Mouse (Mus musculus) neural tube, embryonic 12.5 days (tissue): ENCODE results near the gene Vstm5. TPM values are rescaled to one million over a fixed set of nuclear protein-coding genes. Genes with fewer than 3 reads are reported as not detected.
"Not testable (repeated sequence)": the region's sequence is repeated elsewhere in the genome, so short reads cannot be mapped to it uniquely, and the experiment has no call there.

Source experiments
- ATAC-seq: fragments of 200-750 bp; cut with Nextera tagmentation; 2 replicates; pipeline ENCODE4 v1.8.0; 2017; ENCODE audit warnings: low read depth, mild to moderate bottlenecking, moderate TSS enrichment, moderate library complexity; ENCODE audit not compliant: low FRiP score
- H3K27ac ChIP-seq: fragments of 300-500 bp; sonication (generic); 2 replicates; pipeline ENCODE4 v1.5.1; 2016
- H3K27me3 ChIP-seq: fragments of 300-500 bp; sonication (generic); replicated peaks from 2 replicates; pipeline ENCODE4 v1.6.1; 2016; ENCODE audit warnings: mild to moderate bottlenecking
- H3K36me3 ChIP-seq: fragments of 300-500 bp; sonication (generic); 2 replicates; pipeline ENCODE4 v1.6.1; 2016; ENCODE audit warnings: mild to moderate bottlenecking
- H3K4me1 ChIP-seq: fragments of 300-500 bp; sonication (generic); 2 replicates; pipeline ENCODE4 v1.6.1; 2016
- H3K4me2 ChIP-seq: fragments of 300-500 bp; sonication (generic); replicated peaks from 2 replicates; pipeline ENCODE4 v1.6.1; 2016; ENCODE audit warnings: mild to moderate bottlenecking
- H3K4me3 ChIP-seq: fragments of 300-500 bp; sonication (generic); 2 replicates; pipeline ENCODE4 v1.5.1; 2016
- H3K9ac ChIP-seq: fragments of 300-500 bp; sonication (generic); 2 replicates; pipeline ENCODE4 v1.6.1; 2016; ENCODE audit warnings: mild to moderate bottlenecking
- H3K9me3 ChIP-seq: fragments of 300-500 bp; sonication (generic); 2 replicates; pipeline ENCODE4 v1.6.1; 2016; ENCODE audit warnings: mild to moderate bottlenecking
- WGBS: fragments of 180-500 bp; shearing (Covaris S2); methylation state at CpG from one replicate; pipeline ENCODE4 v1.1.7; 2016; 5-methylcytosine and 5-hydroxymethylcytosine counted together
- polyA plus RNA-seq: library from polyadenylated mRNA; unstranded; fragments of >200 nt; fragmentation: Nextera tagmentation; extraction: Ambion mirVana; gene quantifications from 2 replicates; pipeline ENCODE4 v1.2.1, GENCODE M21; 2016

Vstm5 gene
- polyA plus RNA-seq, result 6.3 and 8.4 TPM in 2 replicates

DNA sequence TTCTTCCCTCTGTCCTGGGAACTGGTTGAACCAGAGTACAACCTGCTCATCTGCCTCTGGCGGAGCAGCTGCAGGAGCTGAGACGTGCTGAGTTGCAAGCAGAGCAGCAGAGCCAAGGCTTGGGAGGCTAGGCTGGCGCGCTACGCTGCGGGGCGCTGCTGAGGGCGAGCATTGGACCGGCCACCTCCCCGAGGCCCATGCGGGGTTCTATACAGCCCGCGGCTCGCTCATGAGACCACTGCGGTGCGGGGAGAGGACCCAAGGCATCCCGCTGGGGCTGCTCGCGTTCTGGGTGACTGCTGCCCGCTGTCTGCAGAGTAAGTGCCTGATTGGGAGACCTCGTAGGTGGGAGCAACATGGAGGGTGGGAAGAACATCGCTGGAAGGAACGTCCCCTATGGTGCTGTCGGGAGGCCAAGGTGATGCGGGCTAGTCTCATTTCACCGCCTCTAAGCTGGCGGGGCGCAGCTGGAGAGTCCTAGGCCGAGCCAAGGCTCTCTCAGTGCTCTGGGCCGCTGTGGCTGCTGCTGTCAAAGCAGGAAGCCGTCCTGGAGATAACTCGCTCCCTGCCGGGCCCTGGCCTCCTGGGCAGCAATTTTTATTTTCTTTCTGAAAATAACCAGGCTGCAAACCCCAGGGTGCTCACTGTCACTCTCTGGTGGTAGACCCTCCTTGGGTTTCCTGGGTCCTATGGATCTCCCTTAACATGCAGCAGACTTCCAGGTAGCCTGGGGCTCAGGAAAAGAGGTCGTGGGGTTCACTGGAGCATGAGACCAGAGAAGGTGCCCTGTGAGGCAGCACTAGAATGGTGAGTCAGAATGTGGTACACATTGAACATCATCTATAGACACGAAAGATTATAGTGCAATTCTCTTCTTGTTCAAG, at the start of gene Vstm5:
Gene Vstm5 (plus strand): TSS at position 4 of the 884 bp plus-strand sequence.
- H3K27ac ChIP-seq, result peak within 1 kb of the TSS; percentile 23; the same call in 1 of the 2 replicates

DNA sequence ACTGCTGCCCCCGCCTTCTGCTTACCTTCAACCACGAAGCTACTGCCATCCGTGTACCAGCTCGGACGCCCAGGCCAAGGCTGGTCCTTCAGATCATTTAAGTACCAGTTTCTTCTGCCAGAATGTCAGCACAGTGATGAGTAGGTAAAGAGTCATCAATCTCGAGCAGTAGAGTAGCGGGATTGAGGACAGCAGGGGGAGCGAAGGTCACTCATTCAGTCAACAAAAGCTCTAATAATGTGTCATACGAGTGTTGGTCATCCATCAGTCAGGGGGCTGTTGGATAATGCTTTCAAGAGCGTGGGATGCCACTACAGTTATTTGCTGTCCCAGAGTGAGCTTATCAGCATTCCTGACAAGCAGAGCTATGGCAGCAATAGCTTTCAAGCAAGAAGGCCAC, 44.0 kb upstream of the Vstm5 start:
- H3K9ac ChIP-seq, H3K9me3 ChIP-seq, ATAC-seq, H3K4me1 ChIP-seq, H3K27me3 ChIP-seq, H3K36me3 ChIP-seq, H3K4me2 ChIP-seq, H3K27ac ChIP-seq, H3K4me3 ChIP-seq: not testable (repeated sequence)
- 81% methylated on average over 10 of the region's 10 CpGs for WGBS

More for the DNA sequence above, at the start of gene Vstm5:
- peaks cover 14% of the 10 kb centered on the region; the same call in 1 of the 2 replicates for H3K4me1 ChIP-seq
- peak within 1 kb of the TSS; percentile 50 for H3K9ac ChIP-seq
- H3K4me3 ChIP-seq, result peak within 1 kb of the TSS; percentile 41
- ATAC-seq, result peak; percentile 93
- peak within 1 kb of the TSS; percentile 80 for H3K4me2 ChIP-seq
- H3K36me3 ChIP-seq, result no peaks in the 10 kb centered on the region
- H3K27me3 ChIP-seq, result no peaks in the 10 kb centered on the region
- no peaks in the 10 kb centered on the region for H3K9me3 ChIP-seq
- WGBS, result 5% methylated on average over 35 of the region's 35 CpGs

DNA sequence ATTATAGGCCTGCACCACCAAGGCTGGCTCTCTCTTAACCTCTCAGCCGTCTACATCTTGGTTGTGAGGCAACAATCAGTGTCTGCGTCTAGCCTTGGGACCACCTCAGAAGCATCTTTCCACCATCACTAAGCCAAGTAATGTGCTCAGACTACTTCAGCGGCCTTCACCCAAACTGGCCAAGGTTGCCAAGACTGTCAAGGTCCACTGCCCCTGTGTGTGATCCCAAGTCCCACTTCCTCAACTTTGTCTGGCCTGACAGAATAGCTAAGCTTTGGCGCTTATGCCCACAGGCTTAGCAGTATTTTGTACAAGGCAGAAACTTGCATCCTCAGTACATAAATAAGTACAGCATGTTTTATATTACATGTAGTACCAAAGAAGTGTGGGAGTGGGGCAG, 32.2 kb upstream of the Vstm5 start:
- no peaks in the 10 kb centered on the region for H3K4me1 ChIP-seq
- no peak overlapping the region for H3K4me2 ChIP-seq
- H3K4me3 ChIP-seq, result no peak overlapping the region
- no peaks in the 10 kb centered on the region for H3K9me3 ChIP-seq
- no peaks in the 10 kb centered on the region for H3K27me3 ChIP-seq
- H3K36me3 ChIP-seq, result no peaks in the 10 kb centered on the region
- no peak for ATAC-seq
- H3K9ac ChIP-seq, result no peak overlapping the region
- 94% methylated on average over 4 of the region's 4 CpGs for WGBS
- H3K27ac ChIP-seq, result no peak overlapping the region

DNA sequence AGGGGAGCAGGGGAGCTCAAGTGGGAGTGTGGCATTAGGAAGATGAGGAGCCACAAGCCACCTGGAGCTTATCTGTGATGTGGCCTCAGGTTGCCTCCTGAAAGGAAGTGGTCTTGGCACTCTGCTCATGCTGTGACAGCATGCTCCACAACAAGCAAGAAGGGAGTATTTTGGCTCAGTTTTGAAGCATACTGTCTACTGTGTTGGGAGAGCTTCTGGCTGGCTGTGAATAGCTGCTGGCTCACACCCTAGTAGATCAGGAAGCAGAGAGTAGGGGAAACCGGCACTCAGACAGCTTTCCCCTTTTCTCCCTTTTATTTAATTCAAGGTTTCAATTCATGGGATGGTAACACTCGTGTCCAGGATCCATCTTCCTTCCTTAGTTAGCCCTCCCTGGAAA, 29.5 kb upstream of the Vstm5 start:
- Histone ChIP-seq H3K27ac (no peak overlapping the region), H3K27me3 (no peaks in the 10 kb centered on the region), H3K9me3 (no peaks in the 10 kb centered on the region), H3K4me2 (no peak overlapping the region), H3K9ac (no peak overlapping the region), H3K36me3 (no peaks in the 10 kb centered on the region), H3K4me1 (no peaks in the 10 kb centered on the region), H3K4me3 (no peak overlapping the region)
- ATAC-seq, result no peak
- WGBS, result 84% methylated on average over 2 of the region's 2 CpGs

DNA sequence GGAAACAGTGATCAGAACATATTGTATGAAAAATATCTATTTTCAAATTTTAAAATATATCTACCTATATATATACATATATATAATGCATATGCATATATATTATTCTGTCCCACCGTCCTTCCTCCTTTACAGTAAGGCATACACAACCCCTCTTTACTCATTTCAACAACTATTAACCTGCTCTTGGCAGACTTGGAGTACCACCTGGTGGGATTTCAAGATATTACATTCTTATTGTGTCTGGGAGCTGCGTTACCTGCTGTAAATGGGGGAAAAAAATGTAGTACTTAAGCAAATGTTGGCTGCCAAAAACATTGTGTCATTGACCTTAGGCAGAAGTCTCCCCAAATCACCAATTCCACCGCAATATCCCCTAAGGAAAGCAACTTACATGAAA, 27.0 kb upstream of the Vstm5 start:
- Histone ChIP-seq H3K9ac (no peak overlapping the region), H3K27me3 (no peaks in the 10 kb centered on the region), H3K4me2 (no peak overlapping the region), H3K9me3 (no peaks in the 10 kb centered on the region), H3K4me3 (no peak overlapping the region), H3K36me3 (no peaks in the 10 kb centered on the region), H3K27ac (no peak overlapping the region), H3K4me1 (no peaks in the 10 kb centered on the region)
- 86% methylated on average over 3 of the region's 3 CpGs for WGBS
- ATAC-seq, result no peak

DNA sequence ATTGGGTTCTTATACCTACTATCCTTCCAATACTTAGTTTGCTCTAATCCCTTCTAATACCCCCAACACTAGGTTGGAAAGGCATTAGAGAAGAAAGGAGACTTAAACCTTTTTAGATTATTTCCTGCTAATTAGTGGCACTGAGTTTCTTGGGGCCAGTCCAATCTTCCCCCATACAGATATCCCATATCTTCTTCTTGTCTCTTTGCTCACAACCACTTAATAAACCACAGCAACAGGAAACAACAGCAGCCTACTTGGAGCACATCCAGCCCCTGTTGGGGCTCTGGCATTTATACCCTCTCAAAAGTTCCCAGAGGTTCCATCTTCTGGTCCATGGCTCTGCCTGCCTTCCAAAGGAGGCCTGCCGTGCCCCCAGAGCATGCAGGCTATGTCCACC, 25.1 kb upstream of the Vstm5 start:
- Histone ChIP-seq H3K4me3 (no peak overlapping the region), H3K4me1 (no peaks in the 10 kb centered on the region), H3K36me3 (no peaks in the 10 kb centered on the region), H3K27me3 (no peaks in the 10 kb centered on the region), H3K9ac (no peak overlapping the region), H3K4me2 (no peak overlapping the region), H3K27ac (no peak overlapping the region), H3K9me3 (no peaks in the 10 kb centered on the region)
- ATAC-seq, result no peak
- WGBS, result 86% methylated on average over 1 of the region's 1 CpGs

DNA sequence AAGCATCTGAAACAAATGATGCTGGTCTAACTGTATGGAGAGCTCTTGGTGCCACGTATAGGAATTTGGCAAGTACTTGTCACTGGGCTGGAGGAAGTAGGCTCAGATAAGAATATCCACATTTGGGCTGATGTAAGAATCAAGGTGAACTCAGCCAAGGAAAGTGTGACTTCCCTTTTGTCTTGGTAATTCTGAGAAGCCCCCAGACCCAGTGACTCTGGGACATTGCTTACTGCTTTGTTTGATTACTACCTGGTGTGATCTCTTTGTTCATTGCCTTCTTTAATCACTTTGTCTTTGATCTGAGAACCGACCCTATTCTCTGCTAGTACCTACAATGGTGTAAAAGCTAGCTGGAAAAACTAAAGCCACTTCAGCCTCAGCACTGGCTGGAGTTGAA, 13.9 kb upstream of the Vstm5 start:
- ATAC-seq, result no peak
- Histone ChIP-seq H3K27me3 (no peaks in the 10 kb centered on the region), H3K27ac (no peak overlapping the region), H3K9ac (no peak overlapping the region), H3K36me3 (no peaks in the 10 kb centered on the region), H3K4me3 (no peak overlapping the region), H3K4me1 (no peaks in the 10 kb centered on the region), H3K9me3 (no peaks in the 10 kb centered on the region), H3K4me2 (no peak overlapping the region)
- WGBS, result 29% methylated on average over 2 of the region's 2 CpGs

DNA sequence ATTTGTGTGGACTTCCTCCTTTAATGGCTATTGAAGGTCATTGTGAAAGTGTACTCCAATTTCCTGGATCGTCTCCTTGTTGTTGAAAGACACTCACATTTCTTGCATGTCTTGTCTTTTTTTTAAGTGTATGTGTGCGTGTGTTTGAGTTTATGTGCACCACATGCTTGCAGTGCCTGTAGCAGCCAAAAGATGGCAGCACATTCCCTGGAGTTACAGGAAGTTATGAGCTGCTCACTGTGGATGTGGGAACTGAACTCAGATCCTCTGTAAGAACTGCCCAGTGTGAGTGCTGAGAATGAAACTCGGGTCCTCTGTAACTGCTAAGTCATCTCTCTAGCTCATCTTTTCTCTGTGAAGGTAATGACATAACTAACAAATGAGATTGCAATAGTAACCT, 6.4 kb upstream of the Vstm5 start:
- 87% methylated on average over 3 of the region's 3 CpGs for WGBS

DNA sequence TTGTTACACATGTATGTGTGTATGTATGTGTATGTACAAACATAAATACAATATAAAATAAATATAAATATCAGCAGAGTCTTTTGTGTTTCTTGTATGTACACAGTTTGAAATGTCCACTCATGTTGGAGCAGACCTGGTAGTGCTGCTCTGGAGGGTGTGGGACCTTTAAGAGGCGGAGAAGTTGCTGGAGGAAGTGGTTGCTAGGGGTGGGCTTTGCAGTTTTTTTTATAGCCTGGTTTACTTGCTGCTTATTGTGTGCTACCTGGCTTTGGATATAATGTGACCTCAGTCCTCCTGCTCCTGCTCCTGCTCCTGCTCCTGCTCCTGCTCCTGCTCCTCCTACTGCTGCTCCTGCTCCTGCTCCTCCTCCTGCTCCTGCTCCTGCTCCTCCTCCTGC, 5.2 kb upstream of the Vstm5 start:
- Histone ChIP-seq H3K4me1 (peaks cover 4% of the 10 kb centered on the region; the same call in 1 of the 2 replicates), H3K9ac (no peak overlapping the region), H3K27ac (no peak overlapping the region), H3K4me3 (no peak overlapping the region), H3K4me2 (no peak overlapping the region), H3K27me3 (no peaks in the 10 kb centered on the region), H3K9me3 (no peaks in the 10 kb centered on the region), H3K36me3 (no peaks in the 10 kb centered on the region)
- no peak for ATAC-seq
- 93% methylated on average over 1 of the region's 1 CpGs for WGBS

More for the DNA sequence above, 6.4 kb upstream of the Vstm5 start:
- H3K4me2 ChIP-seq, result no peak overlapping the region
- H3K4me3 ChIP-seq, result no peak overlapping the region
- H3K27ac ChIP-seq, result no peak overlapping the region
- no peak overlapping the region for H3K9ac ChIP-seq
- H3K4me1 ChIP-seq, result no peaks in the 10 kb centered on the region
- H3K9me3 ChIP-seq, result no peaks in the 10 kb centered on the region
- no peak for ATAC-seq
- no peaks in the 10 kb centered on the region for H3K36me3 ChIP-seq
- no peaks in the 10 kb centered on the region for H3K27me3 ChIP-seq

DNA sequence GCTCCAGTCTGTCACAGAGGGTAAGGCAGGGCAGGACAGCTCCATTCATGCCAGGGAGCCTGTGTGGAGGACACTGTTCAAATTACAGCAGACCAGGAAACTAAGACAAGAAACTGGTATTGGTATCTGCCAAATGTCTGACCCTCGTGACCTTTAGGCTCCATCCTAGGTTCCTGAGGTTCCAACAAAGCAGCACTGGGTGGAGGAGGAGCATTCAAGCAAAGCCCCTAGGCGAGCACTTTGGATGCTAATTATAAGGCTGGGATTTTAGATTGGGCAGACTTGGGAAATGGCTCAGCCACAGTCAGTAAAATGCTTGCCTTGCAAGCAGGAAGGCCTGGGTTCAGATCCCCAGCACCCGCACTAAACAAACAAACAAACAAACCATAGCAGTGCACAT, 2.9 kb upstream of the Vstm5 start:
- Histone ChIP-seq H3K4me3 (no peak overlapping the region), H3K4me2 (no peak overlapping the region), H3K27me3 (no peaks in the 10 kb centered on the region), H3K27ac (no peak overlapping the region), H3K4me1 (peaks cover 14% of the 10 kb centered on the region; the same call in 1 of the 2 replicates), H3K9ac (no peak overlapping the region), H3K36me3 (no peaks in the 10 kb centered on the region), H3K9me3 (no peaks in the 10 kb centered on the region)
- WGBS, result 74% methylated on average over 3 of the region's 3 CpGs
- no peak for ATAC-seq

DNA sequence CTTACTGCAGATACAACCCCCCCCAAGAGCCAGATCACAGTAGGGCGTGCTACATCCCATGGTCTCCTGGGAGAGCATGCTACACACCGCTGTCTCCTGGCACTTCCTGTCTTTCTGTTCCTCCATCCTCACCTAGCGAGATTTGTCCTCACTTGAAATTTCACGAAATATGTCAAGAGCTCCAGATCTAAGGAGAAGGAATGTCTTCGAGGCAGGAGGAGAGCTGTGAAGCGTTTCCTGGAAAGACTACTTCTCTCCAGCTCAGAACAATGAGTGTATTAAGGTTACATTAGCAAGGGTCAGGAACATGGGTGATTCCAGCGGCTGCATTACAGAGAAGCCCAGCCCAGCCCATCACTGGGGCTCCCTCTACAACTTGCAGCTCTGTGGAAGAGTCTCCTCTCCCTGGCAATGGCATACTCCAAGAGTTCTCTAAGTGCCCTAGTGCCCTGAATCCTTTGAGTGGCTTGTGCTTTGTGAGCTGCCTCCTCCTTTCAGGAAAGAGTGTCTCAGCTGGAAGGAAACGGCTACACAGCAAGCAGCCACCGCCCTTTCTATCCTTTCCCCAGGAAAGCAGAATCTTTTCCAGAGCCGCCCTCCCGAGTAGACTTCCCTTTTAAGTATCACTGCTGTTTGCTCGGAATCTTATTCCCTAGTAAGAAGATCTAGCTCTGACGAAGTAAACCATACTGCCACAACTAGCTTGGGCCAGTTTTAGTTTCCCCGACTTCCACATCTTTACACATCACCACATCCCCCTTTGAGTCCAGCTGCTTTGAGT, 1.1 kb upstream of the Vstm5 start:
- H3K4me1 ChIP-seq, result peaks cover 14% of the 10 kb centered on the region; the same call in 1 of the 2 replicates
- no peaks in the 10 kb centered on the region for H3K9me3 ChIP-seq
- ATAC-seq, result no peak
- H3K27me3 ChIP-seq, result no peaks in the 10 kb centered on the region
- H3K4me2 ChIP-seq, result no peak overlapping the region
- H3K27ac ChIP-seq, result no peak overlapping the region; the same call in 1 of the 2 replicates
- 53% methylated on average over 14 of the region's 14 CpGs for WGBS
- no peak overlapping the region for H3K9ac ChIP-seq
- H3K4me3 ChIP-seq, result no peak overlapping the region
- H3K36me3 ChIP-seq, result no peaks in the 10 kb centered on the region

DNA sequence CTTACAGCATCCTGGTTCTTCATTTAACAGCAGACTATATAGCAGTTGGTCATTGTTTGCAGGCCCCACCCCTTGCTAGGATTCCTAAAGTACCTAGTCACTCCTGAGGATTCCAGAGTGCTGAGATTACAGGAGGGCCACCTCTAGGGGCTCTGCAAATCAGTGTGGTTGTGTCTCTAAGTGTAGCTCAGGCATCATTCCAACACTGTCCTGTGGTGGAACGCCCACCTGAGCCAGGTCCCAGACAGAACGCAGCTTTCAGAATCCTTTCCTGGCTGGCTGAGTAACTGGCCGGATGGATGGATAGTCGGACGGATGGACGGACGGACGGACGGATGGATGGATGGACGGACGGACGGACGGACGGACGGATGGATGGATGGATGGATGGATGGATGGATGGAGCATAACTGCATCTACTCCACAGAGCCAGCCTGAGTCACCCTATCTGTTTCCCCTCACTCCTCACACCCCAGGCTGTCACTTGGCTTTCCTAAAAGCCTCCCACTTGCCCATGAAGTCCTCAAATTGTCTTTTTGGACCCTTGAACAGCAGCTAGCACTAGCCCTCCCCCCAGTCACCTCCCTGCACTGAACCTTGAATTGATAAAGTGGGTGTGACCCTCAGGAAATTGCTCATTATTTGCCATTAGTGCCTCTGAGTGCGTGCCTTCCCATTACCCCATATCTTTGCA, 401 bp upstream of the Vstm5 start:
- H3K9me3 ChIP-seq, result no peaks in the 10 kb centered on the region
- no peaks in the 10 kb centered on the region for H3K27me3 ChIP-seq
- H3K27ac ChIP-seq, result no peak overlapping the region
- peaks cover 14% of the 10 kb centered on the region; the same call in 1 of the 2 replicates for H3K4me1 ChIP-seq
- ATAC-seq, result no peak; the same call in 1 of the 2 replicates
- no peaks in the 10 kb centered on the region for H3K36me3 ChIP-seq
- peak overlapping the region; percentile 41 for H3K4me3 ChIP-seq
- H3K9ac ChIP-seq, result no peak overlapping the region; the same call in 1 of the 2 replicates
- 77% methylated on average over 16 of the region's 16 CpGs for WGBS
- H3K4me2 ChIP-seq, result peak overlapping the region; percentile 80
